23 mouse cellular contexts compared by ENCODE assay signal in genomic region chr3:106457298-106457869, GRCm38 (mm10). TPM values are rescaled to one million over a fixed set of nuclear protein-coding genes. Genes with fewer than 3 reads are reported as not detected.
"Had no signal": no experiment of that assay in that cellular context is flagged by ENCODE, and none has a peak within 500 bp of the region (broad histone marks: within the 10 kb centered on the region; RNA-seq: fewer than 3 reads in every experiment).

No protein-coding gene starts in this region.

- H3K27me3 ChIP-seq: limb, embryonic 15.5 days; liver, embryonic 13.5 days; liver, embryonic 15.5 days; midbrain, embryonic 12.5 days; neural tube, embryonic 12.5 days had no signal

- H3K4me1 ChIP-seq: limb, embryonic 15.5 days; liver, embryonic 13.5 days; liver, embryonic 15.5 days; midbrain, embryonic 10.5 days; midbrain, embryonic 12.5 days; neural tube, embryonic 12.5 days had no signal

- H3K9me3 ChIP-seq: limb, embryonic 15.5 days; liver, embryonic 13.5 days; liver, embryonic 15.5 days; midbrain, embryonic 10.5 days; midbrain, embryonic 12.5 days; neural tube, embryonic 12.5 days had no signal

- H3K36me3 ChIP-seq: limb, embryonic 15.5 days; liver, embryonic 13.5 days; liver, embryonic 15.5 days; midbrain, embryonic 10.5 days; midbrain, embryonic 12.5 days; neural tube, embryonic 12.5 days had no signal

- H3K4me3 ChIP-seq: limb, embryonic 15.5 days; liver, embryonic 13.5 days; liver, embryonic 15.5 days; midbrain, embryonic 10.5 days; midbrain, embryonic 12.5 days; myocyte; neural tube, embryonic 12.5 days had no signal

- H3K4me2 ChIP-seq: limb, embryonic 15.5 days; liver, embryonic 11.5 days; liver, embryonic 13.5 days; liver, embryonic 15.5 days; lung, embryonic 14.5 days; midbrain, embryonic 12.5 days; neural tube, embryonic 12.5 days had no signal

- H3K27ac ChIP-seq: limb, embryonic 15.5 days; liver, embryonic 13.5 days; liver, embryonic 15.5 days; midbrain, embryonic 10.5 days; midbrain, embryonic 12.5 days; neural tube, embryonic 12.5 days had no signal

- ATAC-seq: midbrain, embryonic 16.5 days had no signal

- DNase-seq: liver, embryonic 13.5 days; lung, adult 18-20 months; lung, embryonic 14.5 days; lung, postnatal 14 days; lung, postnatal 4 days; midbrain, embryonic 14.5 days; right cerebral cortex, postnatal 25 days; right cerebral cortex, postnatal 4 days; spleen, adult 18-20 months; thymus, adult 18-20 months; thymus, postnatal 14 days; thymus, postnatal 36 days had no signal

- H3K9ac ChIP-seq: limb, embryonic 15.5 days; liver, embryonic 13.5 days; liver, embryonic 15.5 days; lung, embryonic 14.5 days; midbrain, embryonic 12.5 days; neural tube, embryonic 12.5 days had no signal

RNA-seq across cellular contexts. Expression of gene Chil6, which starts 51.4 kb away (rescaled TPM):
- polyA plus RNA-seq: limb, embryonic 15.5 days; liver, embryonic 11.5 days; liver, embryonic 13.5 days; liver, embryonic 15.5 days; lung, embryonic 14.5 days; lung, embryonic 16.5 days; midbrain, embryonic 10.5 days; midbrain, embryonic 12.5 days; midbrain, embryonic 14.5 days; midbrain, embryonic 16.5 days; myocyte; neural tube, embryonic 12.5 days; neural tube, embryonic 14.5 days; small intestine, adult 2 months had no signal
